In the genomic region with DNA sequence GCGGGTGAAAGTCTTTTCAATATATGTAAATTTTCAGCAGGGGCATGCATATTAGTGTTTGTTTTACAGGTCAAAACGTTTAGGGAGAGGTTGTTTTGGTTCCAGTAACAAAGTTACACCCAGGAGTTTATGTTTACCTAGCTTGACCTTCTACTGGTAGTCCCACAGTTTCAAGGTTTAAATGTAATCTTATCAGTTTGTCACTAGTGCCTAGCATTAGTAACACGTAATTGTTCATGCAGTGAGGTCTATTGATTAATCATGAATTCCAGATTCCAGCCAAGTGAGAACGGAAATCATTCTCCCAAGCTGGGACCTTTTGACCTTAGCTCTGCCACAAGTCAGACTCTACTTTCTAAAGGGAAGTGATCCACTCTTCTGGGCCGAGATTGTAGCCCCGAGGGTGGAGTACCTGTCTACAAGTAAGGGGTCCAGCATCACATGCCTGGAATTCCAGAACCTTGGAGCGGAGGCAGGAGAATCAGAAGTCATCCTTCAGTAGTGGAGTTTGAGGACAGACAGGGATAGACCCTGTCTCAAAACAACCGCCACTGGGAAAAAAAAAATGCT, we compare ENCODE assay signal across 35 mouse cellular contexts. TPM values are rescaled to one million over a fixed set of nuclear protein-coding genes. Genes with fewer than 3 reads are reported as not detected.
DNase-seq lines count a peak whose midpoint lies in the region; ATAC-seq and TF ChIP-seq lines count a peak whose summit lies in the region.
"Had no signal": no experiment of that assay in that cellular context is flagged by ENCODE, and none has a peak within 500 bp of the region (broad histone marks: within the 10 kb centered on the region; RNA-seq: fewer than 3 reads in every experiment).

No protein-coding gene starts in this region.

- no peak for TF ChIP-seq CTCF in layer of hippocampus, adult 2 months (conservative IDR thresholded peaks at IDR 0.05)

- peak overlapping the region; percentile 85 for H3K27ac ChIP-seq in layer of hippocampus, adult 2 months
- H3K27ac ChIP-seq: embryonic facial prominence, embryonic 13.5 days; forebrain, embryonic 10.5 days; forebrain, embryonic 15.5 days; gastrocnemius, adult 2 months; heart, adult 2 months; hindbrain, embryonic 13.5 days; kidney, postnatal 0 days; liver, embryonic 13.5 days had no signal

- ATAC-seq in megakaryocyte, adult 5-6 weeks (ENCODE audit: poor library complexity, severe bottlenecking): peak; percentile 63
- no peak for ATAC-seq in frontal cortex, adult (ENCODE audit: low TSS enrichment)
- ATAC-seq: activated CD4-positive, CD25-positive, alpha-beta regulatory T cell, adult 4 months; forebrain, embryonic 15.5 days; midbrain, embryonic 16.5 days; Patski had no signal

- H3K4me3 ChIP-seq in layer of hippocampus, adult 2 months: no peak overlapping the region
- H3K4me3 ChIP-seq: embryonic facial prominence, embryonic 13.5 days; forebrain, embryonic 10.5 days; forebrain, embryonic 15.5 days; gastrocnemius, adult 2 months; heart, adult 2 months; heart, embryonic 12.5 days; hindbrain, embryonic 13.5 days; liver, embryonic 13.5 days had no signal

- peak; percentile 20 for DNase-seq in embryo, embryonic 10 days (ENCODE audit: low spot score)
- no peak for DNase-seq in embryo, embryonic 11 days
- DNase-seq in layer of hippocampus, adult 2 months (ENCODE audit: low spot score in 2 of 2): no peak
- no peak for DNase-seq in layer of hippocampus, adult 11-12 months (ENCODE audit: low spot score)
- DNase-seq in ES-CJ7 (ENCODE audit: low read depth, low spot score): peak; percentile 77
- DNase-seq: adrenal gland, adult 2 months; adrenal gland, postnatal 36 days; cerebellum, adult 18-20 months; cerebellum, postnatal 25 days; gastrocnemius, adult 2 months; gastrocnemius, postnatal 36 days; heart, adult 2 months; heart, postnatal 4 days; kidney, adult 18-20 months; liver, embryonic 13.5 days; lung, embryonic 14.5 days; right cerebral cortex, adult 18-20 months; spleen, adult 18-20 months; thymus, postnatal 4 days had no signal

RNA-seq across cellular contexts. Expression of a gene that starts 40.3 kb away (rescaled TPM):
- not detected for total RNA-seq in layer of hippocampus, adult 2 months (2021)
- total RNA-seq in megakaryocyte, adult 5-6 weeks (2015): not detected in 2 replicates
- total RNA-seq in megakaryocyte, adult 5-6 weeks (2017): not detected in 2 replicates
- total RNA-seq: adrenal gland, adult 2 months; adrenal gland, postnatal 36 days; gastrocnemius, adult 2 months; gastrocnemius, postnatal 36 days; heart, adult 2 months; heart, postnatal 4 days; layer of hippocampus, adult 8-10 months; layer of hippocampus, postnatal 25 days; megakaryocyte progenitor cell, adult 5-6 weeks; MEL; neutrophil, adult 5-6 weeks had no signal

Comparison
In these comparisons a context has a peak if more than half of its experiments do, and no peak if none do; other contexts are left out.
1. DNase-seq: peak in embryo, embryonic 10 days (single experiment) and ES-CJ7 (single experiment); none in embryo, embryonic 11 days (single experiment), layer of hippocampus, adult 2 months (0 of 2) and layer of hippocampus, adult 11-12 months (single experiment).